Mouse (Mus musculus): ENCODE results near the gene Sympk. TPM values are rescaled to one million over a fixed set of nuclear protein-coding genes. Genes with fewer than 3 reads are reported as not detected.

Gene Sympk
- polyA plus RNA-seq, 1 experiment from 2014 or later: 26.8 TPM

DNA sequence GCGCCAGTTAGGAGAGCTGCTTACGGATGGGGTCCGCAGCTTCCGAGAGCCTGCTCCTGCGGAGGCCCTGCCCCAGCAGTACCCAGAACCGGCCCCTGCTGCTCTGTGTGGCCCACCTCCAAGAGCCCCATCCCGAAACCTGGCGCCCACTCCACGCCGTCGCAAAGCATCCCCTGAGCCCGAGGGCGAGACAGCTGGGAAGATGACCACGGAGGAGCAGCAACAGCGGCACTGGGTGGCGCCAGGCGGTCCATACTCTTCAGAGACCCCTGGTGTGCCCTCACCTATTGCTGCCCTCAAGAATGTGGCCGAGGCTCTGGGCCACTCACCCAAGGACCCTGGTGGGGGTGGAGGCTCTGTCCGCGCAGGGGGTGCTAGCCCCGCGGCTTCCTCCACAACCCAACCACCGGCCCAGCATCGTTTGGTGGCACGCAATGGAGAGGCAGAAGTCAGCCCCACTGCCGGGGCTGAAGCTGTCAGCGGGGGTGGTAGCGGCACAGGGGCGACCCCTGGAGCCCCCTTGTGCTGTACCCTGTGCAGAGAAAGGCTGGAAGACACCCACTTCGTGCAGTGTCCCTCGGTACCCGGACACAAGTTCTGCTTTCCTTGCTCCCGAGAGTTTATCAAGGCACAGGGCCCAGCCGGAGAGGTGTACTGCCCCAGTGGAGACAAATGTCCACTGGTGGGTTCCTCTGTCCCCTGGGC is 18.6 kb upstream of the Sympk start:
- Histone ChIP-seq H3K4me2 (peak overlapping the region; percentile 98), H3K36me3 (ENCODE audit: insufficient read depth) (peaks cover 22% of the 10 kb centered on the region), H3K9me3 (ENCODE audit: low read depth, low read length) (no peaks in the 10 kb centered on the region), H3K4me3 (ENCODE audit: low read depth, low read length) (peak overlapping the region; percentile 89), H3K27ac (ENCODE audit: low read depth) (no peak overlapping the region), H3K27me3 (ENCODE audit: insufficient read depth, low read length) (no peaks in the 10 kb centered on the region), H3K4me1 (ENCODE audit: insufficient read depth) (peaks cover 19% of the 10 kb centered on the region), H3K9ac (peak overlapping the region; percentile 86)
- ATAC-seq (ENCODE audit: insufficient read depth) (no peak), DNase-seq (no peak)
- 66% methylated on average over 34 of the region's 34 CpGs for WGBS
- TF ChIP-seq CTCF (IDR thresholded peaks at IDR 0.05; ENCODE audit: low read depth): no peak

DNA sequence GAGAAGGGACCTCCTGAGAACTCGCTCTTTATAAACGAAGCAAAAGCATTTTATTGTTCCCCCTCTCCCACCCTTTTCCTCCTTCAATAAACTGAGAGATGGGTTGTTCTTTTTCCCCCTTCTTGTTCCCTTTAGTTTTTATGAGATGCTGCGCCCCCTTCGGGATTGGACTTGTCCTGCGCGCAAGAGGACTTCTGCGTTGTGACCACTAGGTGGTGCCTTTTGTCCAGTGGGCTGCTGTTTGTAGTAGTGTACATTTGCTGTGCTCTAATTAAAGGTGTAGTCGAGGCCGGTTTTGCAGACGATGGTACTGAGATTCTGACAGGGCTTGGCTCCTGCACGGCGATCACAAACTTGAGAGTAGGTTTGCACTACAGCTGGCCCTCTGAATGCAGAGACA is 17.7 kb upstream of the Sympk start:
- Histone ChIP-seq H3K4me2 (peak overlapping the region; percentile 98), H3K36me3 (ENCODE audit: insufficient read depth) (peaks cover 22% of the 10 kb centered on the region), H3K9me3 (ENCODE audit: low read depth, low read length) (no peaks in the 10 kb centered on the region), H3K4me1 (ENCODE audit: insufficient read depth) (peaks cover 19% of the 10 kb centered on the region), H3K9ac (0 out of 2 replicates have a peak overlapping the region, but pooled peaks have one; percentile 18), H3K27me3 (ENCODE audit: insufficient read depth, low read length) (no peaks in the 10 kb centered on the region), H3K4me3 (ENCODE audit: low read depth, low read length) (peak overlapping the region; percentile 89), H3K27ac (ENCODE audit: low read depth) (peak overlapping the region; percentile 64; the same call in 1 of the 2 replicates)
- peak; percentile 97 for DNase-seq
- TF ChIP-seq CTCF (IDR thresholded peaks at IDR 0.05; ENCODE audit: low read depth): peak; percentile 100
- no peak for ATAC-seq (ENCODE audit: insufficient read depth)
- WGBS: 5% methylated on average over 12 of the region's 12 CpGs

DNA sequence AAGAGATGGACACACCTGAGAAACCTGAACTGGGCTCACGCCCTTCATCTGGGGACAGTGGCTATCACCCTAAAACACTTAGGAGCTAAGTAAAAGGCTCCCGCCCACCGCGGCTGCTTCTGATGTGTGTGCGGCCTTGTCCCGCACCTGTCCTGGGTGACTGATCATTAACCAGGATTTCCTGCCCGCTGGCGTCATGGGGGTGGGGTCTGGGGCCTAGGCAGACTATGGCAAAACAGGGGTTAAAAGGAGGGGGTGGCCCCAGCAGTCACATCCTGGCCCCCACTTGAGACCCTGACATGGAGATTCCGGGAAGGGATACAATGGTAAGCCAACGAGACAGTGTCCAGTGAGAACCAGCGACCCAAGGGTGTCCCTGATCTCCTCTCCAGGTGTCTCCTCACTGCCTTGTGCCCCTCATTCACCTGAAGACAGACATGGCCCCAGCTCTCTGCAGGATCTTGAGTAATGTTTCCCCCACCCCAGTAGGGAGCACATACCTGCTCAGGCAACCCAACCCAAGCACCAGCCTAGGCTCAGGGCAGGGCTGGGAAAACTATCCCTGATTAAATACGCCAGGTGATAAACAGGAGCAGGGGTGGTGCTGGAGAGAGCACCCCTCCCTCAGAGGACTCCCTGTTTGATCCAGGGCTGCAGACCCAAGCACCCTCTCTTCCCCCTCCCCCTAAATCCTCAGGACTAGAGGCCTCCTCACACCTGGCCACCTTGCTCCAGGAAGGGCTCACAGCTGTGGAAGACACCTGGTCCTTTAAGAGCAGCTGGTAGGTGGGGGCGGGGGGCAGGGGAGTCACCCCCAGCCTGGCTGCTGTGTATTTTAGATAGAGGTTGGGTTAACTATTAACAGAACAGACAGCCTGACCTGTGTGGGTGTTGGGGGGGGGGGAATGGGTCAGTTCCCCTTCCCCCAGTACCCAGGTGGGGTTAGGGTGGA is 16.9 kb upstream of the Sympk start:
- Histone ChIP-seq H3K9ac (no peak overlapping the region; the same call in 1 of the 2 replicates), H3K27me3 (ENCODE audit: insufficient read depth, low read length) (no peaks in the 10 kb centered on the region), H3K36me3 (ENCODE audit: insufficient read depth) (peaks cover 22% of the 10 kb centered on the region), H3K4me2 (peak overlapping the region; percentile 42), H3K4me1 (ENCODE audit: insufficient read depth) (peaks cover 18% of the 10 kb centered on the region), H3K27ac (ENCODE audit: low read depth) (peak overlapping the region; percentile 68), H3K9me3 (ENCODE audit: low read depth, low read length) (no peaks in the 10 kb centered on the region), H3K4me3 (ENCODE audit: low read depth, low read length) (no peak overlapping the region)
- WGBS: 52% methylated on average over 13 of the region's 13 CpGs
- DNase-seq (no peak), ATAC-seq (ENCODE audit: insufficient read depth) (no peak; the same call in 1 of the 2 replicates)
- TF ChIP-seq CTCF (IDR thresholded peaks at IDR 0.05; ENCODE audit: low read depth): no peak

DNA sequence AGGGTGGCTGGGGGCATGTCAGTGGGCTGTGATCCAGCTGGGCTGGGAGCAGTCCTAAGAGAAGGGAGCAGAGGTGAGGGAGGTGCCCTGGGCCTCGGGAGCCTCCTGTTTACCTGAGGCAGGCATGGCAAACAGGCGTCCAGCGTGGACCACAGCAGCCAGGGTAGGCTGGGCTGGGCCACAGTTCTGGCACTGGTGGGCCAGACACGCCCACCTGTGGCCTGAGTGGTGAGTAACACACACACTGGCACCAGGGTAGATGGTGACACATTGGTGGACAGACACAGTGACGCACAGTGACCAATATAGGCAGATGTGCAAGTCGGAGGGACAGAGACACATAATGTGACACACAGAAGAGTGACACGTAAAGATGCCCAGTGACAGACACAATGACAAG is 13.6 kb upstream of the Sympk start:
- H3K27me3 ChIP-seq (ENCODE audit: insufficient read depth, low read length): no peaks in the 10 kb centered on the region
- H3K4me3 ChIP-seq (ENCODE audit: low read depth, low read length): no peak overlapping the region
- no peak overlapping the region for H3K4me2 ChIP-seq
- no peak overlapping the region for H3K27ac ChIP-seq (ENCODE audit: low read depth)
- no peak for TF ChIP-seq CTCF (IDR thresholded peaks at IDR 0.05; ENCODE audit: low read depth)
- peaks cover 15% of the 10 kb centered on the region for H3K36me3 ChIP-seq (ENCODE audit: insufficient read depth)
- H3K9ac ChIP-seq: no peak overlapping the region
- ATAC-seq (ENCODE audit: insufficient read depth) (no peak), DNase-seq (no peak)
- H3K9me3 ChIP-seq (ENCODE audit: low read depth, low read length): no peaks in the 10 kb centered on the region
- peaks cover 13% of the 10 kb centered on the region for H3K4me1 ChIP-seq (ENCODE audit: insufficient read depth)
- 70% methylated on average over 7 of the region's 7 CpGs for WGBS

DNA sequence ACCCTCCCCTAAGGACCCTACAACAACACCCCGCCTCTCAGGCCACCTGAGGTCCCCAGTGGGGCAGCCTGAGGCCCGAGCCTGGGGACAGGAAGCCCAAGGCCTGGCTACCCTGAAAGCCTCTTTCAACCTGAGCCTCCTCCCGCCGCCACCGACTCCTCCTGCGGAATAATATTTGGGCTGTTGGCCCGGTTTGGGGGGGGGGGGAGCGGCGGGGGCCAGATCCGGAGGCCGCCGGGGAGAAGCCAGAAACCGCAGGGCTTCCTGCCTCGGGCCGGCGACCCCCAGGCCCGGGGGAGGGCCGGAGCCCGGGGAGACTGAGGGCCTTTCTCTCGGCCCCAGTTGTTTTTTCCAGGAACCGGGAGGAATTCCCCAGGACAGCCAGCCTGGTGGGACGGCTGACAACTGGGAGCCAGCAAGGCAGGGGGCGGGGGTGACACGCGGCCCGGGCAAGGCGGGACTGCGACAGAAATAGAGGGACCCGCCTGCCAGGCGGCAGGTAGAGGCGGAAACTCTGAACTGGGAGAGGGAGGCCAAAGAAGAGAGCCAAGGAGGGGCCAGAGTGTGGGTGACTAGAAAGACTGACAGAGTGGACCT is 12.1 kb upstream of the Sympk start:
- no peaks in the 10 kb centered on the region for H3K27me3 ChIP-seq (ENCODE audit: insufficient read depth, low read length)
- H3K27ac ChIP-seq (ENCODE audit: low read depth): peak overlapping the region; percentile 81
- peak overlapping the region; percentile 65 for H3K9ac ChIP-seq
- H3K4me2 ChIP-seq: peak overlapping the region; percentile 76
- no peak for TF ChIP-seq CTCF (IDR thresholded peaks at IDR 0.05; ENCODE audit: low read depth)
- peaks cover 6% of the 10 kb centered on the region for H3K4me1 ChIP-seq (ENCODE audit: insufficient read depth)
- ATAC-seq (ENCODE audit: insufficient read depth): peak; percentile 33
- H3K4me3 ChIP-seq (ENCODE audit: low read depth, low read length): peak overlapping the region; percentile 35
- peak; percentile 47 for DNase-seq
- H3K36me3 ChIP-seq (ENCODE audit: insufficient read depth): peaks cover 2% of the 10 kb centered on the region; the same call in 1 of the 2 replicates
- H3K9me3 ChIP-seq (ENCODE audit: low read depth, low read length): no peaks in the 10 kb centered on the region
- WGBS: 1% methylated on average over 29 of the region's 31 CpGs

DNA sequence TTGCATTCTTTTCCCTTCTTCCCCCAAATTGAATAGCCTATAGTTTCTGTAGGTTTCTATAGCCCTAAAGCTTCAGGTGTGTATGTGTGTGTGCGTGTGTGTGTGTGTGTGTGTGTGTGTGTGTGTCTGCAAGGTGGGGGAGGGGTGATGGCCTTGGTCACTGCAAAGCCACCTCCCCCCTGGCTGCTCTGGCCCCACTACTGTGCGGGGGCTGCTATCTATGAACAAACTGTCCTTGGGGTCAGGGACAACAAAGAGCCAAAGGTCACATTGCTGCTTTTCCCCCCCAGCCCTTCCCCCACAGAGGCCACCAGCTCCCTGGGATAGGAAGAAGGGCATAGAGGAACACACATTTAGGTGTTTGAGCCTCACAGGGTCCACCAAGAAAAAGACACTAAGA is 11.3 kb upstream of the Sympk start:
- Histone ChIP-seq H3K27me3 (ENCODE audit: insufficient read depth, low read length) (no peaks in the 10 kb centered on the region), H3K4me1 (ENCODE audit: insufficient read depth) (peaks cover 6% of the 10 kb centered on the region), H3K4me3 (ENCODE audit: low read depth, low read length) (no peak overlapping the region), H3K9me3 (ENCODE audit: low read depth, low read length) (no peaks in the 10 kb centered on the region), H3K36me3 (ENCODE audit: insufficient read depth) (no peaks in the 10 kb centered on the region), H3K9ac (no peak overlapping the region), H3K27ac (ENCODE audit: low read depth) (no peak overlapping the region; the same call in 1 of the 2 replicates), H3K4me2 (no peak overlapping the region)
- DNase-seq (no peak), ATAC-seq (ENCODE audit: insufficient read depth) (no peak)
- no peak for TF ChIP-seq CTCF (IDR thresholded peaks at IDR 0.05; ENCODE audit: low read depth)
- WGBS: 33% methylated on average over 2 of the region's 2 CpGs
